Mouse (Mus musculus) midbrain, embryonic 11.5 days (tissue): ENCODE measurements around the gene Man1c1. TPM values are rescaled to one million over a fixed set of nuclear protein-coding genes. Genes with fewer than 3 reads are reported as not detected.

Experiments used
- ATAC-seq: fragments of 200-750 bp; cut with Nextera tagmentation; 2 replicates; pipeline ENCODE4 v1.8.0; 2017; ENCODE audit warnings: moderate TSS enrichment, moderate library complexity; ENCODE audit not compliant: low FRiP score
- DNase-seq: peaks from one replicate; pipeline ENCODE4 v3.0.0; 2015; ENCODE audit warnings: low spot score; ENCODE audit errors: missing footprints
- H3K27ac ChIP-seq: fragments of 300-500 bp; sonication (generic); 2 replicates; pipeline ENCODE4 v1.5.1; 2014; ENCODE audit warnings: low read depth, low read length
- H3K27me3 ChIP-seq: fragments of 300-500 bp; sonication (generic); 2 replicates; pipeline ENCODE4 v1.6.1; 2014; ENCODE audit warnings: mild to moderate bottlenecking, low read length, moderate library complexity, mixed read lengths; ENCODE audit not compliant: control insufficient read depth, insufficient read depth
- H3K36me3 ChIP-seq: fragments of 300-500 bp; sonication (generic); 2 replicates; pipeline ENCODE4 v1.6.1; 2014; ENCODE audit warnings: mild to moderate bottlenecking, low read length, moderate library complexity, mixed read lengths; ENCODE audit not compliant: control insufficient read depth, insufficient read depth
- H3K4me1 ChIP-seq: fragments of 300-500 bp; sonication (generic); 2 replicates; pipeline ENCODE4 v1.6.1; 2014; ENCODE audit warnings: low read length; ENCODE audit not compliant: control insufficient read depth, insufficient read depth
- H3K4me2 ChIP-seq: fragments of 300-500 bp; sonication (generic); 2 replicates; pipeline ENCODE4 v1.6.1; 2014; ENCODE audit warnings: mild to moderate bottlenecking, moderate library complexity
- H3K4me3 ChIP-seq: fragments of 300-500 bp; sonication (generic); 2 replicates; pipeline ENCODE4 v1.5.1; 2014; ENCODE audit warnings: low read depth, low read length
- H3K9ac ChIP-seq: fragments of 300-500 bp; sonication (generic); 2 replicates; pipeline ENCODE4 v1.6.1; 2014; ENCODE audit warnings: low read length
- H3K9me3 ChIP-seq: fragments of 300-500 bp; sonication (generic); 2 replicates; pipeline ENCODE4 v1.6.1; 2016; ENCODE audit warnings: low read length; ENCODE audit not compliant: control insufficient read depth
- WGBS: fragments of 180-500 bp; shearing (Covaris S2); extraction: QIAGEN DNeasy Blood & Tissue Kit; methylation state at CpG from one replicate; pipeline ENCODE4 v1.1.7; 2014; 5-methylcytosine and 5-hydroxymethylcytosine counted together
- polyA plus RNA-seq: library from polyadenylated mRNA; unstranded; fragments of >200 nt; fragmentation: Nextera tagmentation; extraction: Ambion mirVana; gene quantifications from 2 replicates; pipeline ENCODE4 v1.2.1, GENCODE M21; 2014

Man1c1 gene
- polyA plus RNA-seq, 1 experiment from 2014 or later, result 3.2 TPM

- H3K36me3 ChIP-seq, result peaks cover 9% of the 10 kb centered on the region
- H3K4me1 ChIP-seq, result peaks cover 12% of the 10 kb centered on the region
- peak within 1 kb of the TSS; percentile 80 for H3K27ac ChIP-seq
- peak within 1 kb of the TSS; percentile 51 for H3K4me2 ChIP-seq
- H3K9ac ChIP-seq, result peak within 1 kb of the TSS; percentile 97
- ATAC-seq (peak; percentile 91), DNase-seq (peak; percentile 95)
- peaks cover 6% of the 10 kb centered on the region; the same call in 1 of the 2 replicates for H3K9me3 ChIP-seq
- no peaks in the 10 kb centered on the region for H3K27me3 ChIP-seq
- WGBS, result under 1% methylated on average over 49 of the region's 67 CpGs
- H3K4me3 ChIP-seq, result peak within 1 kb of the TSS; percentile 83
Measured at GRCm38 (mm10) chr4:134551494-134552316, 152.4 kb downstream of the Man1c1 start, which contains the start of gene Selenon. Gene Selenon, minus strand, starts transcription at chr4:134552166.

- Histone ChIP-seq H3K27me3 (no peaks in the 10 kb centered on the region), H3K4me3 (no peak overlapping the region), H3K4me2 (no peak overlapping the region), H3K9ac (no peak overlapping the region), H3K9me3 (peaks cover 6% of the 10 kb centered on the region; the same call in 1 of the 2 replicates), H3K4me1 (peaks cover 12% of the 10 kb centered on the region), H3K27ac (no peak overlapping the region), H3K36me3 (peaks cover 9% of the 10 kb centered on the region)
- WGBS, result over 99% methylated on average over 8 of the region's 8 CpGs
- ATAC-seq (no peak), DNase-seq (no peak)
Measured at GRCm38 (mm10) chr4:134549899-134550298, 154.2 kb downstream of the Man1c1 start.

- H3K4me3 ChIP-seq, result no peak overlapping the region
- H3K27me3 ChIP-seq, result no peaks in the 10 kb centered on the region
- DNase-seq (no peak), ATAC-seq (no peak)
- H3K36me3 ChIP-seq, result peaks cover 16% of the 10 kb centered on the region
- no peak overlapping the region for H3K27ac ChIP-seq
- H3K4me2 ChIP-seq, result no peak overlapping the region
- peaks cover 12% of the 10 kb centered on the region for H3K4me1 ChIP-seq
- H3K9me3 ChIP-seq, result peaks cover 6% of the 10 kb centered on the region; the same call in 1 of the 2 replicates
- no peak overlapping the region for H3K9ac ChIP-seq
- WGBS, result 71% methylated on average over 18 of the region's 18 CpGs
Measured at GRCm38 (mm10) chr4:134548169-134548938, 155.7 kb downstream of the Man1c1 start.

DNA sequence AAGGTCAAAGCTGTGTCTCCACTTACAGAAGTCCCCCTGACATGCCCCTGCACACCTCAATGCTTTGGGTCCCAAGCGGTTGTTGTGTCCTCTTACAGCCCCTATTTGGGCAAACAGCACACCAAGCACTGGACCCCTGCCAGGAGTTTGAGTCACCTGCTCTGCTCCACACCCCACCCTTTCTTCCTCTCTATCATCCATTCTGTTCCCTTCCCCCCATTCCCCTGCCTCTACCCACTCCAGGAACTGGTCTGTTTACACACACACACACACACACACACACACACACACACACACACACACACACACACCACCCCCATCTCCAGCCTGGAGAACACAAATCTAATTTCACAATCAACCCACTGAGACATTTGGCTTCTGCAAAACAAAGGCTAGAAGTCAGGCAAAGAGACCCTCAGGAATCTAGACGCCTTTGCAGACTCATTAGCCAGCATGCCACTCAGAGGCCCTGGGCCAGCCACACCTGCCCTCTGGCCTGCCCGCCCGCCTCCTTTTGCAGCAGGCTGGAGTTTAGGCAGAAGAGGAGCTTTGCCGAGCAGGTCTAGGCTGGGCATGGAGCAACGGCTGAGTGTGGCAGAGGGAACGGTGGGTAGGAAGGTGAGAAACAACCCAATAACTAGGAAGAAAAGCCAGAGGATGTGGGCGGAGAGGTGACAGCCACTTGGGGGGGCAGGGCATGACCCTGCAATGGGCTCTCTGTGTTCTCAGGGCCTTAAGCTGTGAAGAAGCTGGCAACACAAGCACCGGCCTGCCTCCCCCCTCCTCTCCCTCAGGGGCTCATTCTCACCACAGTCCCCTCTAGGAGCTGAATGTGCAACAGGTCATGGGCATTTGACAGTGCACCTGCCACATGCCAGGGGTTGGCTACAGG is 157.0 kb downstream of the Man1c1 start:
- ATAC-seq (no peak), DNase-seq (no peak)
- H3K36me3 ChIP-seq, result peaks cover 19% of the 10 kb centered on the region
- H3K4me3 ChIP-seq, result no peak overlapping the region
- H3K9me3 ChIP-seq, result peaks cover 6% of the 10 kb centered on the region; the same call in 1 of the 2 replicates
- no peak overlapping the region for H3K27ac ChIP-seq
- WGBS, result 73% methylated on average over 9 of the region's 9 CpGs
- no peak overlapping the region for H3K9ac ChIP-seq
- no peak overlapping the region for H3K4me2 ChIP-seq
- peaks cover 10% of the 10 kb centered on the region; the same call in 1 of the 2 replicates for H3K4me1 ChIP-seq
- no peaks in the 10 kb centered on the region for H3K27me3 ChIP-seq

DNA sequence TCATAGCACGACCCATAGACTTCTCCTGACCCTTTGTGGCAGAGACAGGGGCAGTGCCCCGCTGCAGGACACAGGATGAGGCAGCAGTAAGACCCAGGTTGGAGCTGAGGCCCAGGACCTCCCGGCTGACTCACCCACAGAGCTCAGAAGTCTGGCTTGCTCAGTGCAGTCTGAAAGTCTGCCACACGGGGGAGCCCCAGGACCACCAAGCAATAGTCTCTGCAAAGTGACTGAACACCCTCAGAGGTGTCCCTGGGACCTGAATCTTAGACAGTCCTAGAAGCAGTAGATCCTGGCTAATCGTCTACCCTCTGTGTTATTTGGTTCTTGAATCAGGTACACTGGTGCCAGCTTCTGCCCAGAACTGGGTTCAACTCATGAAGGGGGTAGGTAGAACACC is 160.8 kb downstream of the Man1c1 start:
- Histone ChIP-seq H3K9me3 (no peaks in the 10 kb centered on the region), H3K4me3 (no peak overlapping the region), H3K36me3 (peaks cover 13% of the 10 kb centered on the region), H3K4me2 (no peak overlapping the region), H3K4me1 (no peaks in the 10 kb centered on the region), H3K27me3 (no peaks in the 10 kb centered on the region), H3K27ac (no peak overlapping the region), H3K9ac (no peak overlapping the region)
- DNase-seq (peak; percentile 100), ATAC-seq (peak; percentile 65)
- 15% methylated on average over 5 of the region's 5 CpGs for WGBS

DNA sequence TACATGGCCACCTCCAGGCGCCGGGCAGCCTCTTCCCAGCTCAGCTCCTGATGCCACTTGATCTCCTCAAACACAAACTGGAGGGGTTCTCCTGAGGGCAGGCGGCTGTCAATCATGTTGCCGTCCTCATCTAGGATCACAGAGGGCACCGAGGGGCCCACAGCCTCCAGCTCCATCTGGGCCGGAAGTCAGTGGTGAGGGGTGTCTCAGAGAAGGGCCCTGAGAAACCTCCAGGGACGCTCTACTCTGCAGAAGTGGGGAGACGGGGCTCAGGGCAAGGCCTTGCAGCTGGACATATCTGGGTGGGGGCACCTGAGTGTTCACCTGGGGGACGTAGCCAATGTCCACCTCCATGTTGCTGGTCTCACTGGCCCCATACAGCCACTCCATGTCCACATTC is 161.4 kb downstream of the Man1c1 start:
- 88% methylated on average over 9 of the region's 9 CpGs for WGBS
- ATAC-seq (peak; percentile 30; the same call in 1 of the 2 replicates), DNase-seq (no peak)
- H3K4me1 ChIP-seq, result no peaks in the 10 kb centered on the region
- no peak overlapping the region for H3K4me2 ChIP-seq
- no peaks in the 10 kb centered on the region for H3K27me3 ChIP-seq
- no peak overlapping the region for H3K27ac ChIP-seq
- peaks cover 13% of the 10 kb centered on the region for H3K36me3 ChIP-seq
- H3K4me3 ChIP-seq, result no peak overlapping the region
- no peak overlapping the region for H3K9ac ChIP-seq
- no peaks in the 10 kb centered on the region for H3K9me3 ChIP-seq

GRCm38 (mm10) chr4:134538997-134539580 is 165.0 kb downstream of the Man1c1 start:
- Histone ChIP-seq H3K9ac (no peak overlapping the region), H3K4me2 (no peak overlapping the region), H3K36me3 (peaks cover 8% of the 10 kb centered on the region), H3K9me3 (no peaks in the 10 kb centered on the region), H3K4me3 (no peak overlapping the region), H3K27ac (no peak overlapping the region), H3K27me3 (no peaks in the 10 kb centered on the region), H3K4me1 (peaks cover 5% of the 10 kb centered on the region)
- ATAC-seq (no peak), DNase-seq (no peak)
- WGBS, result 87% methylated on average over 10 of the region's 10 CpGs

- 15% methylated on average over 8 of the region's 8 CpGs for WGBS
- no peaks in the 10 kb centered on the region for H3K27me3 ChIP-seq
- peak overlapping the region; percentile 69 for H3K9ac ChIP-seq
- peaks cover 13% of the 10 kb centered on the region for H3K4me1 ChIP-seq
- H3K36me3 ChIP-seq, result 0 out of 2 replicates have a peak, but pooled peaks cover 5% of the 10 kb centered on the region
- ATAC-seq, result no peak; the same call in 1 of the 2 replicates
- peak overlapping the region; percentile 90 for H3K4me3 ChIP-seq
- H3K27ac ChIP-seq, result no peak overlapping the region
- peak overlapping the region; percentile 95 for H3K4me2 ChIP-seq
- DNase-seq, result no peak
- H3K9me3 ChIP-seq, result no peaks in the 10 kb centered on the region
Measured at GRCm38 (mm10) chr4:134535787-134536151, 168.3 kb downstream of the Man1c1 start.
